Mouse (Mus musculus): Measurements from ENCODE around the gene Slc51b. TPM values are rescaled to one million over a fixed set of nuclear protein-coding genes. Genes with fewer than 3 reads are reported as not detected.

Gene Slc51b
- total RNA-seq, 1 experiment from 2014 or later, result not detected

- ATAC-seq (replicated peaks in 1 of 2; ENCODE audit: insufficient read depth in 1 of 2, low FRiP score in 2 of 2, low TSS enrichment in 1 of 2, low read depth in 1 of 2, poor library complexity in 2 of 2, severe bottlenecking in 2 of 2), result no peak
Measured at GRCm38 (mm10) chr9:65386373-65387140, 36.2 kb downstream of the Slc51b start.

DNA sequence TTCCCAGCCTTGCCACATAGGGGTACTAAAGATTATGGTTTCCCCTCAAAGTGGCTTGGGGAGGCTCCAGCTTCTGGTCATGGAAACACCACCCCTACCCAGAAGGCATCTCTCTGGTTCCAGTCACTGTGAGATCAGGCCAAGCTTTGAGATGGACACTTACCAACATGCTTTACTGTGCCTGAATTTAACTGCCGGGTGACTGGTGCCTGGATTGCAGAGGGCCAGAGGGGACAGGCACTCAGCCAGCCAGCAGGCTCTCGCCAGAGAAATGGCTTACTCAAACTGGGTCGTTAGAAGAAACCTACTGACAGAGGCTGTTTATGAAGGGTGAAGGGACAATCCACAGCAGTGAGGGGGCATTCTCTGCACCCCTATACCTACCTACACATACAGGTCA lies 38.5 kb downstream of the Slc51b start:
- no peak for ATAC-seq (replicated peaks in 1 of 2; ENCODE audit: insufficient read depth in 1 of 2, low FRiP score in 2 of 2, low TSS enrichment in 1 of 2, low read depth in 1 of 2, poor library complexity in 2 of 2, severe bottlenecking in 2 of 2)

GRCm38 (mm10) chr9:65382751-65383097 lies 40.0 kb downstream of the Slc51b start:
- ATAC-seq (replicated peaks in 1 of 2; ENCODE audit: insufficient read depth in 1 of 2, low FRiP score in 2 of 2, low TSS enrichment in 1 of 2, low read depth in 1 of 2, poor library complexity in 2 of 2, severe bottlenecking in 2 of 2), result no peak

GRCm38 (mm10) chr9:65382031-65382750 lies 40.6 kb downstream of the Slc51b start:
- ATAC-seq (replicated peaks in 1 of 2; ENCODE audit: insufficient read depth in 1 of 2, low FRiP score in 2 of 2, low TSS enrichment in 1 of 2, low read depth in 1 of 2, poor library complexity in 2 of 2, severe bottlenecking in 2 of 2), result no peak

DNA sequence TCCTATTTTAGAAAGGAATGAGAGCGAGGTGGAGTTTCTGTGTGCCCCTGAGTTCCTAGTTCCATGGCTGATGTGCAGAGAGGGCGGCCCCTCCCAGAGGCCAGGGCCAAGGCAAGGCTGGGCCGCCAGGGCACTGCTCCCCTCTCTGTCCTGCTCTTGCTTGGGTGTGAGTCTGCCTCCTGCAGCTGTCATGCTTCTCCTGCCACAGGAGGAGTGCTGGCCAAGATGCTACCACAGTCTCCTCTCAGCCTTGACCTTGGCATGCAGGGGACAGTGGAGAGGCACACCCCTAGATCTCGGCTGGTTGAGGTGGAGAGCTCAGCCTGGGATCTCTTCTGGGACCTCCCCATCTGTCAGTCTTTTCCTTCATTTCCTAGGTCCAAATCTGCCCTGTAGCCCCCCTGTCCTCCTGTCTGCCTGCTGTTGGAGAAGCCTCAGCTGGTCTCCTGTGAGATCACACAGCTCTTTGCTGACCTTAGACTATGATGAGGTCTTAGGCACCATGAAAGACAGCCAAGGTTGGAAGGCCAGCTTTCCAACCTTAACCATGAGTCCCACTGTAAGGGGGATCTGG lies 41.7 kb downstream of the Slc51b start:
- no peak for ATAC-seq (replicated peaks in 1 of 2; ENCODE audit: insufficient read depth in 1 of 2, low FRiP score in 2 of 2, low TSS enrichment in 1 of 2, low read depth in 1 of 2, poor library complexity in 2 of 2, severe bottlenecking in 2 of 2)

- no peak for ATAC-seq (replicated peaks in 1 of 2; ENCODE audit: insufficient read depth in 1 of 2, low FRiP score in 2 of 2, low TSS enrichment in 1 of 2, low read depth in 1 of 2, poor library complexity in 2 of 2, severe bottlenecking in 2 of 2)
Measured at GRCm38 (mm10) chr9:65375163-65375934, 47.4 kb downstream of the Slc51b start.

DNA sequence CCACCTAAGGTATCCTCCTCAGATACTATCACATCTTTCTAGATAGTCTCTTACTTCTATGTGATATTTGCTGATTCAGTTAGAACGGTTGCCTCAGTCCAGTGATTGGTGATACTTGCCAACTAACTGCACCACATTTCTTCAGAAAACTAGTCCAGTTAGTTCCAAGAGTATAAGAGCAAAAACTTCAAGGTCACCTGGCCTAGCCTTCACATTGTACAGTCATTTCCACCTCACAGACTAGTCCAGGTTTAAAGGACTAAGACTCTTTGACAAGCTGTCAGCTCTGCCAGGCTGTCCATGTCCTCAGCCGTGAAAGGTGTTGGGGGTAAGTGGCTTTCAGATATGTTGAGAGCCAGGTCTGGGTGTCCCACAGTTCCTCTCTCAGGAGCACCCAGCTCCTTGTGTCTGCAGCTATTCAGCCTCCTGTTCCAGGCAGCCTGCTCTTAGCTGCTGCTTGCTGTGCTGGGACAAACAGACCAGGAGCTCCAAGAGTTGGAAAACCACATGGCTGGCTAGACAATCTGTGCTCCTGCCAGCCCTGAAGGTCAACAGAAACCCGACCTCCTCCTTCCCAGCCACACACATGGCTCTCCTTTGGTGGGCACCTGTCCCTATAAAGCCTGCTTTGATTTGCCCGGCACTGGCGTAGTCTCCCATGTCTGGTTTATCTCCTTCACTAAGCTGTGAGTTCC lies 48.1 kb downstream of the Slc51b start:
- ATAC-seq (replicated peaks in 1 of 2; ENCODE audit: insufficient read depth in 1 of 2, low FRiP score in 2 of 2, low TSS enrichment in 1 of 2, low read depth in 1 of 2, poor library complexity in 2 of 2, severe bottlenecking in 2 of 2), result no peak

DNA sequence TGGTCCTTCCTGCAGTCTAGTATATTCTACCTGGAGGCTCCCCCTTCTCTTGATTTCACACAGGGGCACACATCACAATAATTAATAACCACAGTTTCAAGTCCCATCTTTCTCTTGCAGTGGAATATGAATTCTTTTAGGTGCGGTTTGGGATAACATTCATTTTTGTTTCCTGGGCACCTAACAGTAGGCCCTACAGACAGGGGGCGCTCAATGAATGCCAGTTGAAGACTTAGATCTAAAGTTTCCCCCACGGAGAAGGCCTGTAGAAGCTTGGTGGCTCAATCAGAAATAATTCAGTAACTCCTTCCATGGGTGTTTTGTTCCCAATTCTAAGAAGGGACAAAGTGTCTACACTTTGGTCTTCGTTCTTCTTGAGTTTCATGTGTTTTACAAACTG lies 50.3 kb downstream of the Slc51b start:
- ATAC-seq (replicated peaks in 1 of 2; ENCODE audit: insufficient read depth in 1 of 2, low FRiP score in 2 of 2, low TSS enrichment in 1 of 2, low read depth in 1 of 2, poor library complexity in 2 of 2, severe bottlenecking in 2 of 2), result no peak

- no peak for ATAC-seq (replicated peaks in 1 of 2; ENCODE audit: insufficient read depth in 1 of 2, low FRiP score in 2 of 2, low TSS enrichment in 1 of 2, low read depth in 1 of 2, poor library complexity in 2 of 2, severe bottlenecking in 2 of 2)
Measured at GRCm38 (mm10) chr9:65371756-65372155, 51.0 kb downstream of the Slc51b start.

DNA sequence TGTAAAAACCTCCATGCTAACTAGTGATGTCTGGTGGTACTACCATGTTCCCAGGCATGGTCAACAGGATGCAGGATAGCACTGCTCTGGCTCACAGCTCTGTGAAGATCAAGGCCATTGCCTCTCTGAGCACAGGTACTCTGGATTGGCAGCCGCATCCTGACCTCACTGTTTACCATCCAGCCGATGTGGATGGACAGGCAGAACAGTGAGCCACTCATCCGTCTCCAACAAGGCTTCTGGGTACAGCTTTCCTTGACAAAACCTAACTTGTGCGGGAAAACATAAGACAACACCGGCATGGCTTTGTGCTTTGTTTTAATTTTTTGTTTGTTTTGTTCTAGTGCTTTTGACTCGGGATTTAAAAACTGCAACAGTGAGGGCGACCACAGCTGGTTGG lies 57.0 kb downstream of the Slc51b start:
- no peak for ATAC-seq (replicated peaks in 1 of 2; ENCODE audit: insufficient read depth in 1 of 2, low FRiP score in 2 of 2, low TSS enrichment in 1 of 2, low read depth in 1 of 2, poor library complexity in 2 of 2, severe bottlenecking in 2 of 2)

DNA sequence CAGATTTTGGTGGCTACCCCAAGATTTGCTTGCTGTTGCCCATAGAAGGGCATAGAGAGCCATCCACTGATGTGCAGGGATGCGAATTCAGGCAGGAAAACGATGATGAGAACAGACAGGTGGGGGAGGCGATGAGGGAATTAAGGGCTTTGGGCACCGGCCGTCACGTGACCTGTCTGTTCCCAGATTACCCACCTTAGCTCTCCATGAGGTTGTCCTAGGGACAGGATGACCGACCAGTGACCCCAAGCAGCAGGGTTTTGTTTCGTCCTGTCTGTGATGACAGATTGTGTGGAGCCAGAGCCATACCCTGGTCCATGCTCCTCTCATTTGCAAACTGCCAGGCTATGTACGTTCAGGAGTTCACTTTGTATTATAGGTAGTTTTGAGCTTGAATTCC lies 59.1 kb downstream of the Slc51b start:
- ATAC-seq (replicated peaks in 1 of 2; ENCODE audit: insufficient read depth in 1 of 2, low FRiP score in 2 of 2, low TSS enrichment in 1 of 2, low read depth in 1 of 2, poor library complexity in 2 of 2, severe bottlenecking in 2 of 2), result no peak

Other genes with a start within 250 kb of the Slc51b start
- 7.6 and 9.6 TPM in 2 replicates for gene Parp16, start 227.6 kb downstream of the Slc51b start, total RNA-seq (2017)
- not detected in 2 replicates for gene Cilp, start 157.8 kb downstream of the Slc51b start, total RNA-seq (2017)
- 54.9 and 60.3 TPM in 2 replicates for gene Clpx, start 128.7 kb downstream of the Slc51b start, total RNA-seq (2017)
- gene Pdcd7, start 76.9 kb downstream of the Slc51b start, total RNA-seq (2017), result 29.6 and 30.4 TPM in 2 replicates
- 0.94 TPM in 1 of 2 replicates, not detected in the other for gene Ubap1l, start 61.9 kb downstream of the Slc51b start, total RNA-seq (2017)
- 0.89 and 1.9 TPM in 2 replicates for gene Kbtbd13, start 31.3 kb downstream of the Slc51b start, total RNA-seq (2017)
- gene Rasl12, start 24.4 kb downstream of the Slc51b start, total RNA-seq (2017), result 1.9 and 2.8 TPM in 2 replicates
- gene Mtfmt, start 12.8 kb upstream of the Slc51b start, total RNA-seq (2017), result 17.7 and 21.0 TPM in 2 replicates
- 67.1 and 82.4 TPM in 2 replicates for gene Spg21, start 38.0 kb upstream of the Slc51b start, total RNA-seq (2017)
- not detected in 2 replicates for gene Ankdd1a, start 97.2 kb upstream of the Slc51b start, total RNA-seq (2017)
- 41.1 and 42.4 TPM in 2 replicates for gene Plekho2, start 157.1 kb upstream of the Slc51b start, total RNA-seq (2017)
- gene Pif1, start 164.2 kb upstream of the Slc51b start, total RNA-seq (2017), result 6.7 and 6.8 TPM in 2 replicates
- 1.7 and 1.8 TPM in 2 replicates for gene Rbpms2, start 206.7 kb upstream of the Slc51b start, total RNA-seq (2017)
- gene Oaz2, start 245.0 kb upstream of the Slc51b start, total RNA-seq (2017), result 58.5 and 66.4 TPM in 2 replicates

All from hematopoietic stem cell, adult 5-6 weeks (primary cell).